Mouse (Mus musculus) CH12.LX (cell line): ENCODE measurements at regions not wholly inside any gene's neighbourhood (a gene's known extent, or its start where the extent isn't known, plus 50 kb on each side); places are given as distances from the start of the nearest gene placed in this dataset.

Experiments
- CTCF ChIP-seq, 2 experiments: IDR thresholded peaks in 1 of 2; conservative IDR thresholded peaks in 1 of 2; 2 replicates each; pipeline ENCODE4 v1.5.1; 2011 to 2012; ENCODE audit warnings: low read depth in 2 of 2, low read length in 2 of 2, improper control_type of control experiment in 1 of 2, inconsistent platforms in 1 of 2, mild to moderate bottlenecking in 1 of 2, moderate library complexity in 1 of 2
- MYC ChIP-seq: IDR thresholded peaks from 2 replicates; pipeline ENCODE4 v1.6.1; 2011; ENCODE audit warnings: low read depth, mild to moderate bottlenecking, improper control_type of control experiment, low read length
- POLR2A ChIP-seq: IDR thresholded peaks from 2 replicates; pipeline ENCODE4 v1.6.1; 2011; ENCODE audit warnings: low read depth, mild to moderate bottlenecking, improper control_type of control experiment, low read length
- SIN3A ChIP-seq: IDR thresholded peaks from 2 replicates; pipeline ENCODE4 v1.6.1; 2012; ENCODE audit warnings: low read length, improper control_type of control experiment, inconsistent platforms

GRCm38 (mm10) chrX:42342951-42343879 is 146.3 kb upstream of the Tex13c2 start:
- TF ChIP-seq CTCF (conservative IDR thresholded peaks at IDR 0.05 in 1 of 2, IDR thresholded peaks at IDR 0.05 in 1 of 2; ENCODE audit: low read depth in 2 of 2, low read length in 2 of 2) (no peak), SIN3A (no peak), MYC (no peak), POLR2A (no peak)
